Mouse (Mus musculus) ovary, postnatal 14 days (tissue): Measurements from ENCODE around the gene Ptprt.

Source experiments
- DNase-seq: peaks from one replicate; pipeline ENCODE4 v3.0.0; 2022; ENCODE audit warnings: low spot score

Ptprt gene

DNA sequence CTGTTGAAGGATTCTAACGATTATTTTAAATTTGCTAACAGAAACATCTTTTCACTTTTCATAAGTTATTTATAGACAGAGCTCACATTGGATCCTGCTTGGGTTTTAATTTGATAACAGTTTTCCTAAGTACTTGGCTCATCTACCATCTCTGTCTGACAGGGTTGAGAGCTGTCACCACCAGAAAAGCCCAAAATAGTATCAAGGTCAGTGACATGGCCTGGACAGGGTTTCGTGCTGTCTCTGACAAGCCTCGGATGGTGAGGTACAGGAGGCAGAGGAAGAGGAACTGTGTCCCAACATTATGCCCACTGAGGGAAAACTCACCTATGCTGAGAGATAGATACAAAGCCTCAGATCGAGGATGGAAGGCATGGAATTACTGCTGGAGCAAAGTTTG lies 79.3 kb downstream of the Ptprt start:
- DNase-seq = no peak

DNA sequence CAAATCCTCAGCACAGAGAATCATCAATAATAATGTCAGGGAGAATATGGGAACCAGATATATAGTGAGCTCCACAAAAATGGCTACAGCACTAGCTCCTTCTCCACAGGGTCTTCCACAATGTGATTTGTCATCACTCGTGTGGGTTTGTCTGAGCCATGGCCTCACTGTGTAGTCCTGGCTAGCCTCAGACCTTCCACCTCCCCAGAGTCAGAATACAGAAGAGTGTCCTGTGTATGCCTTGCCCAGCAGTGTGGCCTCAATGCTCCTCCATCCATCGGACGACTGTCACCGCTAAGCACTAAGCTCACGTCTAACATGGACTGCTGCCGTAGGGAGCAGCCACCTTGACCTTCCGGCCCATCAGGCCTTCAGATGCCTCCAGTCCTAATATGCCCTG lies 83.1 kb downstream of the Ptprt start:
- DNase-seq = no peak

DNA sequence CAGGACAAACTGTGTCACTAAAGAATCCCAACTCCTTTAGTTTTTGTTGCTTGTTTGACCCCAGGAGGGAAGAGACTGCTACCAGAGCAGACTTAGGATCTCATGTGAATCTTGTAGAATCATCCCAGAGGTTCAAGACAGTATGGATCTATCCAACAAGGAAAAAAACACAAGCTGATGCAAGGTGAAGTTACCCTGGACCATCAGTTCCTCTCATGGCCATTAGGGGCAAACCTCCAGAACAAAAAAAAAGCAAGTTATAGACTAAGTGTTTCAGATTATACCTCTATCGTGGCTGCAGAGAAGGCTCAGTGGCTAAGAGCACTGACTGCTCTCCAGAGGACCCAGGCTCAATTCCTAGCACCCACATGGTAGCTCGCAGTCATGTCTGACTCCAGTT lies 88.1 kb downstream of the Ptprt start:
- no peak for DNase-seq

DNA sequence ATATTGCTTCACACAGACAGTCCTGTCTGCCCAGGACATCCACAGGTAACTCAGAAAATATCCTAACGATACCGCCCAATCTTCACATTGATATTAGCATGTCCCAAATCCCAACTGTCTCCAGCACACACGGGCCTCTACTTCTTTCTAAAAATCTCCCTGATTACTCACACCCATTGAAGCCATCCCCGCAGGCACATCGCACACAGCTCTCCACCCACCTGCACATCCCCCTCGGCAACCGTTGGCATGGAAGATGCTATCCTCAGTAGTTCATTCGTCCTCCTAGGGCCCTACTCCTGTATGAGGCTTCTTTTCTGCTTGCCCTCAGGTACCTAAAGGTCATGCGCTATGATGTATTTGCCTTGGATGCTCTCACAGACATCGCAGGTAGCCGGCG lies 89.9 kb downstream of the Ptprt start:
- DNase-seq = no peak

DNA sequence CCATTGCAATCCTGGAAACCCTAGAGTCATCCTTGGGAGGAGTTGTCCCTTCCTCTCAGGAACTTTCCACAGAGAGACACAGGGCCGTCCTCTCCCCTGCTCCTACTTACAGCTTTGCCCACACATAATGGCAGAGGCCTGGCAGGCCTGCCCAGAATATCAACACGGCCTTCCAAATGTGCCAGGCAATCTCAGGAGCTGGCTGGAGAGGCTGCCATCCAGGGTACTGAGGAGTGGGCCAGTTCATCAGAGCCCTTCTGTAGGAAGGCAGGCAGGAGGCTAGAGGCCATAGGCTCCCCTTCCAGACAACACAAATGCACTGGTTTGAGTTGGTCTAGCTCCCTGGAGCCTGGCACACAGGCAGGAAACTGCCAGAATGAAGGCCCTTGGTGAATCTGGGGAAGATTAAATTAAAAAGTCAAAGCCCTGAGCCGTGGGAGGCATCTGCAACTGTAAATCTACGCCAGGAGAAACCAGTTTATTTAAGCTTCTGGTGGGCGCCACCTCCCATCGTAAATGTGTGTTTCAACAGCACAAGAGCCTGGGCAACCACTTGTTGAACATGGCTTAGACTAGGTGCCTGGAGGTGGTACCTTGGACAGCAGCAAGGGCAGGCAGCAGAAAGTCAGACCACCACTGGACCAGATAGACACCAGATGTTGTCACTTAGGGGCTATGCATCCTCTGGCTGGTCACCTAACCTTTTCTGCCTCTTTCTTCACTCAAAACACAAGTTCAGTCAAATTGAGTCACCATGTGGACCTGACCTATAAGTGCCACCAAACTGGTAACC lies 92.4 kb downstream of the Ptprt start:
- DNase-seq = no peak

DNA sequence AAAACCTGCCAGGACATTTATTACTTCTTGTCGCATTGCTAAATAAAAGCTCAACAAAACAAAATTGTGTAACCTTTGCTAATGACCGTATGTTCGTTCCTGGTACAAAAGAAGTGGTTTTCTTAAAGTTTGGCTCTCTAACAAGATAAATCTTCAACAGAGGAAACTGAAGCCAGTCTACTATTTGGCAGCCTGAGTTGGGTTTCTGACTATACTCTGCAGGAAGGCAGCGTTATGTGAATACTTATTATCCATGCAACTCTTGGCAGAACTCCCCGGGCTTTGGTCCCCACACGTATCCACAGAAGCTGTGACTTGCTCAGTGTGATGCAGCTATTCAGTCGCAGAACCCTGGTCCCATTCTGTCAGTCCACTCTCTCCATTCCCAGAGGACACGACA lies 112.6 kb downstream of the Ptprt start:
- DNase-seq = no peak

DNA sequence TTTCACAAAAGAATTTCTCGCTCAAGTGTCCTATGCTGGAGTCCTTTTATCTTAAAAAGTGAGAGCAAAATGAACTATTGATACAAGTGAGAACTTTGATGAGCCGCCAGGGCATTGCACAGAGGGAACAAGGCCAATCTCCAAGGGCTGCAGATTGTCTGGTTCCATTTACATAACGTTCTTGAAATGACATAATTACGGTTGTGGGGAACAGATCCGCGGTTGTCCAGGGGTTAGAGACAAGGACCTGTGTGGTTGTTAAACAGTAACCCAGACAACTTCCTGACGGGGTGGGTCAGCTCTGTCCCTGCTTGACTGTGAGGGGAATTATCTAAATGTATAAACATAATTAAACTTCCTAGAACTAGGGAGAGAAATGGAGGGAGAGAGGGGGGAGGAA lies 129.3 kb downstream of the Ptprt start:
- no peak for DNase-seq

DNA sequence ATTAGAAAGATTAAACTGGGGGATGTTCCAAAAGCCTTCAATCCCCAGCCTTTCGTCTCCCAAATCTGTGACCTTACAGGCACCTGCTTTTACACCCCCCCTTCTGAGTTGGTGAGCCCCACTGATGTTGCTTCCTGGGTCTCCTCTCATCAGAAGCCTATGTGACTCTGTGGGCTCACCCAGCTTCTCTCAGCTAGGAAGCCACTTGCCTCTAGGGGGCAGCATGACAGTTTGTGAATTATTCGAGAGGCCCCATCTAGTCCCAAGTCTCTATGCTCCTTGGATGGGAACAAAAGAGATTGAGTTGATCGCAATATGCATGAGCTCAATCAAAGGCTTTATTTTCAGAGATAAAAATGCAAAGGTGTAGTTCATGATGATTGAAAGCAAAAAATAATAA lies 132.0 kb downstream of the Ptprt start:
- DNase-seq = no peak

DNA sequence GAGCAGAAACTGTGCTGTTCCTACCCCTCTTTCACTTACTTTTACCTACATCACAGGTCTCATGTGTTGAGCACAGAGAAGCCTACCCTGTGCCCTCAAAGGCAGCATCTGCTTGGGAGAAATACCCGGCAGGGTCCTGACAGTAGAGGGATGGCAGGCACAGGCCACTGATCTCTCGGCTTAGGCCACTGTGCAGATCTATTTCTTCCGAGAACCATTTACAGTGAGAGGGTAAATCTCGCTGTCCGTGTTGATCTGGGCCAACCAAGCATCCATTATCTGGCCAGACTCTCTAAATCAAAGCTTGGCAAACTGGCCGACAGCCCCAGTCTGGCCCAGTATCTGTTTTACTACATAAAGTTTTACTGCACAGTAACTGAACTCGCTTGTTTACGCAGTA lies 145.0 kb downstream of the Ptprt start:
- no peak for DNase-seq

DNA sequence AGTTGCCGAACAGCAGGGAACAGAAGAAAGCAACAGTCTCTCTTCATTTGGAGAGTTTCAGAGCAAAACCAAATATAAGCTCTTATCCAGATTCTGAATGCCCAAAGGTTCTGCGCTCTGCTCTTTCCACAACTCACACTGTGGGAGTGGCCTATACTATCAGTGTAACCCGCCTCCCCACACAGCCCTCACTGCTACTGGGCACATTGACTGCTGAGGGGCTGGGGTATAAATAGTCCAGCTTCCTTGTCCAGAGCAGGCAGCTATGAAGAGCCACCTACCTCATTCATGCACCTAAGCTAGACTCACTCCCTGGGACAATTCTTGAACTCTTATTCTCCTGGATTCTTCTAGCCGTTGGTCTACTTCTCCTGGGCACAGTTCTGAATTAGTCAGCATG lies 147.9 kb downstream of the Ptprt start:
- DNase-seq = no peak

DNA sequence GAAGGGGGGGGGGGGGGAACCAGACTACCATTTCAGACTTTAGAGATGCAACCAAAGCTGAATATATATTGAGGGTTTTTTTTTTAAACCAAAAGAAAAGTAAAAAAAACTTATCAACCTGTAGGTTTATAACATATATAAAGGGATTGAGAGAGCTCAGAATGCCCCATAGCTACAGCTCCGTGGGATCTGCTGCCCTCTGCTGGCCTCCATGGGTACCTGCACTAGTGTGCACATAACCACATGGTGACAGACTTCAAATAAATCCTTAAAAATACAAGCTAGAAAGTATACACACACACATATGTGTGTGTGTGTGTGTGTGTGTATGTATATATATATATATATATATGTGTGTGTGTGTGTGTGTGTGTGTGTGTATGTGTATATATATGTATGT lies 148.9 kb downstream of the Ptprt start:
- DNase-seq = no peak

DNA sequence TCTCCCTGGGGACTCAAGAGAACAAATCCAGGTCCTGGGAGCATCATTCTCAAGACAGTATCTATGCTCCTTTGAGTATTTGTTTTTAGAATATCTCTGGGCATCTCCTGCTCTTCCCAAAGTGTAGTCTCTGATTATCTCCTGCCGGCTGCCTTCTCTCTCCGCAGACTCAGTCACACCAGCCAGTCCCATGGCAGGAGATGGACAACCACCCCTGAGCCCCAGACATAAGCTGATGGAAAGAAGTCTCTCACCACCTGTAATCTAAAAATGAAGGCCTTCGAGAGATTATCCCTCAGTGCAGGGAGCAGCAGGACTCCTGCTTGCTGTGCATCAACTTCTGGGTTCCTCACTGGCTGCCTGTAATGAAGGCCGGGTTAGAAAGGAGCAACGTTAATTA lies 151.9 kb downstream of the Ptprt start:
- DNase-seq = no peak

DNA sequence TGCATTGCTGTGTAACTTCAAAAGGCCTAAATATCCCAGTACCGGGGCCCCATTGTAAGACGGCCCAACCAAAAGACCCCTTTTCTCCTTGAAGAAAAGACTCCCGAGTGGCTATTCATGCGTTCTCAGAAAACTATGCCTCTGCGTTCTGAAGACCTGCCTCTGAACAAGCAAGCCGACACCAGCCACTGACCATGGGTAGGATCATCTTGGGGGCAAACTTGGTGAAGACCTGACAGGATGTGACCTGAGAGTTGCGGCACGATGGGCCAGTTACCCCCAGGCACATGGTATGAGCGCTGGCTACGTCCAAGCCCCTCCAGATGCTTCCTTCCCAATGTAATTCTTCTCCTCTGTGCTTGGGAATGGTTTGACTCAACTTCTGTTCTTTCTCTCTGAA lies 153.3 kb downstream of the Ptprt start:
- DNase-seq = no peak

DNA sequence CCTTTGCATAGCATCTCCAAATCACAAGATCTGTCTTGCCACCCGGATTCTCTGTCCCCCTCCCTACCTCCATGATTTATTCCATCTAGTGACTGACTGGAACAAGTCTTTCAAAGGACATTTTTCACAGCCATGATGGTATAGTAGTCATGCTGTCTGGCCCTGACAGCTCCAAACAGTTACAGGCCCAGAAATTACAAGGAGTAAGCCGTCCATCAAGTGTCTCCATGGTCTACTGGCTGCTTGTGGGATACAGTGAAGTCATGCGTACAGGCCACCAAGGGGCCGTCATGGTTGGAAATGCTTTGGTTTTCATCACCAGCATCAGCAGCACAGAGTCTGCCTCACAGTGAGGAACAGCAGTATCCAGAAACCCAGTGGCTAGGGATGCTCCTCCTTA lies 156.1 kb downstream of the Ptprt start:
- DNase-seq = no peak

DNA sequence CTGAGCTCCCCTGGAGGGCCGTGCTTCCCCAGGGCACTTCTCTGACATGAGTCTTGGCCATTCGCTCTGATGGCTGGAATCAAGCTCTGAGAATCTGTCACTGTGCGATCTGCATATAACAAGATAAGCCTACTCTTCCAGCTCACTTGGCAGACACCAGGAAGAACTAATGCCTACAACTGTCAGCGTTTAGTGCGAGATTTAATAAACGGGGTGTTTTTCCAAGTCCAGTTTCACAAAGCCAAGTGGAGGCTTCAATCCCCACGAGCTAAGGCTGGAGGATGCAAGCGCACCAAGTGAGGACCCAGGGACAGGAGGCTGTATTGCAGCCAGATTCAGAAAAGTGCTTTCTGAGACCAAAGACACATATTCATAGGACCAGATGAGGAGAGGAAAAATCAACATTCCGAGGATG lies 161.4 kb downstream of the Ptprt start:
- DNase-seq = no peak

DNA sequence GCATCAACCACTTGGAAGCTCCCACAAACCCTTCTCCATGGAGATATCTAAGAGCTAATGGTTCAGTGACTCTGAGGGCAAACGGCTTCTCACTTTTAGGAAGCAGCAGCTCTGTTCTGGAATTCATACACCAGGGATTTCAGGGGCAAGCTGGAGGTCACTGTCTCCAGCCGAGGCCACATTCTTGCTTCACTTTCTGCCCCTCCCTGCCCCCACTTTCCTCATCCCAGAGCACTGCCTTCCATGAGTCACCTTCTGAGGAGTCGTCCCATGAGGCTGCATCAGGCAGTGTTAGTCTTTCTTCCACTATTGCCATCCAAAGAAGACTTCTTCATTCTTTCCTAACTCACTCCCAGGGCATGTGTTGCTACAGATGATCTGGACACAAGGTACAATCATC lies 162.8 kb downstream of the Ptprt start:
- no peak for DNase-seq

DNA sequence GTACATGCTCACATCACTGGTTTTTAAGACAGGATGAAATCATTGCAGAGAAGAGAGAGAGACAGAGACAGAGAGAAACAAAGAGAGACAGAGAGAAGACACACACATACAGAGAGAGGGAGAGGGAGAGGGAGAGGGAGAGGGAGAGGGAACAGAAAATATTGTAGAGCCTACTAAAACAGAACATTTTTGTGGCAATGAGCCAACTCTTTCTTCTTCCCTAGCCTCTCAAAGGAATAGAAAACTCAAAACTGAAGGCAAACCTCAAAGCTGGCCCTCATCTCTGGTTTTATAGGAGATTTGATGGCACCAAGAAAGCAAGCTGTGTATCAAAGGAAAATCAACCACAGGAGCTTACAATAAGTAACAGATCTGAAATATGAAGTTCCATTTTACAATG lies 176.9 kb downstream of the Ptprt start:
- DNase-seq = no peak

DNA sequence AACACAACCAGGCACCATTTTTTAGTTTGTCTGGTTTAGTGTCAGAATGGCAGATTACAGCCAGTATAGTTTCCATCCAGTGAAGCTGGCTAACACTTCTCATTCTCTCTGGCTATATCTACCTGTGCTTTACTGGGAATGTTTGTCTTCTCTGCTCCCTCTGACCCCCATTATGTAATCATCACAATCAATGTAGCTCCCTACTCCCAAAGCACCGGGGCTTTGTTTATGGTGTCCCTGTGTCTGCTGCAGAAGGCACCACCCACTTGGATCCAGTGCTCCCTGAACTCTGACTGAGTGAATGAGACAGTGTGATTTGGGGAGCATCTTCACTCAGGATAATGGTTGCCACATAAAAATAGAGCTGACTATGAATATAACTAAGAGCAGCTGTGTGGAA lies 217.8 kb downstream of the Ptprt start:
- DNase-seq = no peak

DNA sequence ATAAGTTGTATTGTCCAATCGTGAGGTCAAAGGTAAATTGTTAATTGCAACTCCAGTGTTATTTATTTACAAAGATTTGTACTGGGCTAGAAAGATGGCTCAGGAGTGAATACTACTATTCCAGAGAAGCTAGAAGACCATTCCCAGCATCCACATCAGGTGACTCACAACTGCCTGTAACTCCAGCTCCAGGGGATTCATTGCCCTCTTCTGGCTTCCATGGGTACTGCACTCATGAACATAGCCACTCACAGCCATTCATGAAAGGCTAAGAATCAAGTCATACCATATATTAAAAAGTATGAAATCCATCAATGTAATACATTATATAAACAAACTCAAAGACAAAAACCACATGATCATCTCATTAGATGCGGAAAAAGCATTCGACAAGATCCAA lies 224.3 kb downstream of the Ptprt start:
- no peak for DNase-seq

DNA sequence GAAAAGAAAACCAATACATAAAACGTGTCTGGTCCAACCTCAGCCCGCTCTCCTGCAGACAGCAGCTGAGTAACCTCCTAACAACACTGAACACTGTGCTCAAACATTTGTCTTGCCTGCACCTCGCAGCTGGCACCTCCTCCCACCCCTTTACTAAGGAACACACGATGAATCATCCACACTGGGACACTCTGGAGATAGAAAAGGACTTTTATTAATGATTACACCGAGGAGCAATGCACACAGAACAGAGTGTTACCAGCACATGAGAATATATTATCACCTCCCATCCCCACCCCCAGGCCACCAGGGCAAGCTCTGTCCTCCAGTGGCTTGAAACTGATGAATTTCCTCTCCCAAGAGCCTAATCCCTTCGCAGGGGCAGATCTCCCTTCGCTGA lies 230.8 kb downstream of the Ptprt start:
- no peak for DNase-seq

DNA sequence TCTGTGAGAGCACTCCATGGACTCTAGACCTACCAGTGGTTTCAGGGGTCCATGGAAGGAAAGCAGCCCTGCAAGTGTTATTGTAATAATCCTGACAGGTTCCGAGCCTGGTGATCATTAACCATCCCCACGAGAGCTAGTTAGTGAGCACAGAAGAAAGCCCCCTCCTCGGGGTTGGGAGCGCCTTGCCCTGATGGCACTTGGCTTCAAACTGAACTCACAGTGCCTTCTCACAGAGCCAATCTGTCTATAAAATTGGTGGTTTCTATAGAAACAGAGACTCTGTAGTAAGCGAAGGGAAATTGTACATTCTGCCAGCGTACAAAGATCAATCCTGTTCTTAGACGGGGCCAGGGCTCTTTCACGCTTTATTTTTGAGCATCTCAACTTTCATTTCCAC lies 234.8 kb downstream of the Ptprt start:
- DNase-seq = no peak

DNA sequence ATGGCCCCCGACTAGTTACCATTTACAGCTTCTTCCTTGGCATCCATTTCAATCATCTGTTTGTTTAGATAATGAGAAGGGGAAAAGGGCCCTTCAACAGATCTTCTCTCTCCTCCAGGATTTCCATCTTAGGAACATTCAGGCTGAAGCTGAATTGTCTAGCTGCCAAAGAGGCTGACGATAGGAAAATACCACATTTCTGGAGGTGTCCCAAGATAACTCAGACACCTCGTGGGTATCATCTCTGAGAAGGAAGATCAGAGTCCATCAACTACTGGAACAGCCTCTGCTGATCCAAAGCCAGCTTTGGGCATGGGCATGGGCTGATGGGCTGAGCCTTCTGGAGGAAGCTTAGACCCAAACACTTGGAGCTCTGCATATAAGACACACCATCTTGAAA lies 242.8 kb downstream of the Ptprt start:
- no peak for DNase-seq

DNA sequence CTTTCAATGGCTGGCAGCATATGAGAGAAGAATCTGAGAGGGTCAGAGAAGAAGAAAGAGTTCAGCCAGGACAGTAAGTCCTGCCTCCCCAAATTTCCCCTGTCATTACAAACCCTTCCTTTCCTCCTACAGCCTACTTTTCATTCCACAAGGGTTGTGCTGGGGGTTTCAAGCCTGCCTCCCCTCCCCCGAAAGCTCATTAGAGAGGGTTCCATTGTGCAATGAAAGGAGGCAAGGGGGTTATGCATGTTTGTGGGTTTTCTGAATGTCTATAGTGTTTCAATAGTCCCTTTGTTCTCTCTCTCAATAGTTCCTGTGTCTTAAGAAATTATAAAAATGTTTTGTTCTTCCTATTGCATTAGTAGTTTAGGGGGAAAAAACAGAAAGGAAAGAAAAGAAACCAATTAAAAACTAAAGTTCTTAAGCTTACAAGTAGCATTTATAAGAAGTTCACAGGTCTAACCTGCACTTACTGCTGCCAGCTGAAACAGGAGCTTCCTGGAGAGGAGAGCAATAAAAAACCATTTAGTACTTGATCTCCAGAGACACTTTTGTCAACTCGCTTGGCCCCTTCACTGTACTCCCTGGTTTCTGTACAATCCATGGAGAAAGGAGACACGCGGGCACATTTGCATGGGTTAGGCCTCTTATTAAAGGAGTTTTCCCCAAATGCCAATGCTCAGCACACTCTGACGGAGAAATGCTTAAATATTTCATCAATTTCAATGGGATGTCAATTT lies 247.7 kb downstream of the Ptprt start:
- DNase-seq = no peak

DNA sequence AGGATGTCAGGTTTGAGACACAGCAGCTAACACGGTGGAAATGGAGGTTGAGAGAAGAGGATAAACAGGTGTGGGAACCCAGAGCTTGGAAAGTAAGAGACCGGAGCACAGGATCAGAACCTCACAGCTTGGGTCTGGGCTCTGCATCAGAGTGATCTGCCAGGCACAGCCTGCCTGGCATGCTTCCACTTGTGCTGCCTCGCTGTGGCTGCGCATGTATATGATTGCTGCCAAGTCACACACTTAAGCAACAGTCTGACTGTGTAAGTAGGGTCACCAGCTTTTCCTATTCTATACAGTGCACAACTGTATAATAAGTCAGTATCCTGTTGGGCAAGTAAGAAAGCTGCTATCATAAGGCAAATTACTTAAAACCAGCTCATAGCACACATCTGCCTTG lies 249.9 kb downstream of the Ptprt start:
- no peak for DNase-seq
